Mouse (Mus musculus) liver, postnatal 0 days (tissue): ENCODE data around the gene Kif9.

ENCODE experiments used
- CTCF ChIP-seq: sonication (generic); IDR thresholded peaks from 2 replicates; pipeline ENCODE4 v1.5.1; 2016; ENCODE audit warnings: antibody characterized with exemption, low read depth
- EP300 ChIP-seq: IDR thresholded peaks from 2 replicates; pipeline ENCODE4 v1.6.1; 2016; ENCODE audit warnings: antibody characterized with exemption, low read depth, mild to moderate bottlenecking

DNA sequence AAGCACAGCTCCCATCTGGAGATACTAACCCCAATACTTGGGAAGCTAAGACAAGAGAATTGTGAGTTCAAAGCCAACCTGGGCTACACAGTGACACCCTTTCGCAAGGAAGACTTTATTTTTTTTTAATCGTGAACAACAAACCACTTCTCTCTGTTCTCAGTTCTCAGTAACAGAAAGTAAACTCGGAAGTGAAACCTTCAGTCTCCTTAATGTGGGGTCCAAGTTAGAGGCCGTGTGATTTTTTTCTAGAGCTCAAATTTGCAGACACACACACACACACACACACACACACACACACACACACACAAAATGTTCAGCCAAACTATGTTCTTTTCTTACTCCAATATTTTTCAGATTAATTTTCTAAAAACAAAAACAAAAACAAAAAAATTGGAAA is 1.9 kb downstream of the Kif9 start:
- no peak for TF ChIP-seq EP300
- TF ChIP-seq CTCF: no peak
